Mouse (Mus musculus): ENCODE measurements around the gene Ing2. TPM values are rescaled to one million over a fixed set of nuclear protein-coding genes. Genes with fewer than 3 reads are reported as not detected.

Ing2 gene
- polyA plus RNA-seq, 1 experiment = 9.0 TPM

DNA sequence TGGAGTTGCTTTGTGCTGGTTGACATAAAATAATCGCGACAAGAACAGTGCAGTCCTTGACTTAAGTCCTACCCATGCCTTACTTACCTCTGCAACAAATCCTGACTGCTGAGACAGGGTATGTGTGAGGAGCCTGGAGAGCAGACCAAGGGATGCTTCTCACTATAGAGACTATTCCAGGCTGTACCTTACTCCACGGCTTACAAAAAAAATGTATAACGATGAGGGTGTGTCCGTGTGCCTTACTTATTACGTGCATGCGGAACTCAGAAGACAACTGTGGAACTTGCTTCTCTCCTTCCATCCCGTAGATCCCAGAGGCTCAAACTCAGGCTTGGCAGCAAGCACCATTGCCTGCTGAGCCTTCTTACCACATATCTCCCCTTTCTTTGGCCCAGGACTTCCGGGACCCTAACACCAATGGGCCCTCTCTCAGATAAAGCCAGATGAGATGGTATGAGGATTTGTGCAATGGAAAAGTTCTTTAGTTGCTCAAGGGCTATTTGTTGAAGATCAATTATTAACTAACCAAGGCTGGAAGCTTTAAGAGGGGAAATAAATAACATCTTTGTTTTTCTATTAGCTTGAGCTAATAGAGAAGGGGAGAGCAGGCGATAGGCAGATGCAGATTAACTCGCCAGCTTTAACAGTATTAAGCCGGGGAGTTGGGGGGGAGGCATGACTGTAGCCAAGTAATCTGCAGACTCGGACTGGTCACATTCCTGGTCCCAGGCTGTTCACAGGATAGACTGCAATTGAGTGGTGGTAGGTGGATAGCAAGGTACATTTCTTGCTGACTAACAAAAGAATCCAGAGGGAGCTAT is 23.2 kb downstream of the Ing2 start:
- no peak for TF ChIP-seq GATA1 (IDR thresholded peaks at IDR 0.05; ENCODE audit: low read length)

DNA sequence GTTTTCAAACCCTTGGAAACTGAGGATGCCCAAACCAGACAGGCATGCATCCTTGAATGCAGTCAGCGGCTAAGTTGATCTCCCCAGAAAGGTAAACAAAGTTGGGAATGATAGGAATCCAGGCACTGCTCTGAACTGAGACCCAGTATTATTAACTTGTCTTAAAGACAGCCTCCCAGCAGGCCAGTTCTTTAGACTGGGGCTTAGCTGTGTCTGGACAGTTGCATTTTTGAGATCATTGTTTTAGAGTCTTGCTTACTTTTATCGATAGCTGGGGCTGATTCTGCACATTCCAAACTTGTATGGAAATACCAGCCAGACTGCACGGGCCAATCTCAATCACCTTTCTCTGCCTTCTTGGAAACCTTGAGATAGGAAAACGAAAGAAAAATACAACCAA is 24.5 kb downstream of the Ing2 start:
- no peak for TF ChIP-seq GATA1 (IDR thresholded peaks at IDR 0.05; ENCODE audit: low read length)

DNA sequence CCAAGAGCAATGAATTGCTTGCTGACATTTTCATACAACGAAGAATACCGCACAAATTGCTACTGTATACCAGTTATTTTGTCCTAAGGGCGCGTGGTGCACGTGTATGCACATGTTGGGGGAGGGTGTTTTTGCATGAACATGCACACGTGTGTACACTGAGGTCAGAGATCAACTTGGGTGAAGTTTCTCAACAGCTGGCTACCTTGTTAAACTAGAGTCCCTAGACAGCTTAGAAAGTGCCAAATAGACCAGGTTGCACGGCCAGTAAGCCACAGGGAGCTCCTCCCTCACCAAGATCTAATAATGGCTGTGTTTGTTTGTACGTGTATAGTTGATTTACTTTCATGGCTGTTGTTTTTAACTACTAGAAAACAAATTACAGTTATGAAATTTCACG is 25.8 kb downstream of the Ing2 start:
- TF ChIP-seq GATA1 (IDR thresholded peaks at IDR 0.05; ENCODE audit: low read length) = no peak

GRCm38 (mm10) chr8:47642514-47643064 is 32.8 kb downstream of the Ing2 start:
- no peak for TF ChIP-seq GATA1 (IDR thresholded peaks at IDR 0.05; ENCODE audit: low read length)

- no peak for TF ChIP-seq GATA1 (IDR thresholded peaks at IDR 0.05; ENCODE audit: low read length)
Measured at GRCm38 (mm10) chr8:47637152-47637551, 38.2 kb downstream of the Ing2 start.

DNA sequence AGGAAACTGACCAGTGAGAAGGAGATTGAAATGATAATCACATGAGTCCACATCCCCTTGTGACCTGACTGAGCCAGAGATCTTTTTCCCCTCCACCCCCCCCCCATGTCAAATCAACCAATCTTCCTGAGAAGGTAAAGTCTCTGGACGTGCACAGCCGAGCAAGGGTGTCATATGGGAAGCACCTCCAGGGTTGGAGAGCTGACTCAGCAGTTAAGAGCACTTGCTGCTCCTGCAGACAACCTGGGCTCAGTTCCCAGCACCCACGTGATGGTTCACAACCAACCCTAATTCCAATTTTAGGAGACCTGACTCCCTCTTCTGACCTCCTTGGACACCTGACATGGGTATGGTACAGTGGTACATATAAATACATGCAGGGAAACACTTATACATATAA is 39.3 kb downstream of the Ing2 start:
- no peak for TF ChIP-seq GATA1 (IDR thresholded peaks at IDR 0.05; ENCODE audit: low read length)

GRCm38 (mm10) chr8:47634791-47635341 is 40.5 kb downstream of the Ing2 start:
- no peak for TF ChIP-seq GATA1 (IDR thresholded peaks at IDR 0.05; ENCODE audit: low read length)

DNA sequence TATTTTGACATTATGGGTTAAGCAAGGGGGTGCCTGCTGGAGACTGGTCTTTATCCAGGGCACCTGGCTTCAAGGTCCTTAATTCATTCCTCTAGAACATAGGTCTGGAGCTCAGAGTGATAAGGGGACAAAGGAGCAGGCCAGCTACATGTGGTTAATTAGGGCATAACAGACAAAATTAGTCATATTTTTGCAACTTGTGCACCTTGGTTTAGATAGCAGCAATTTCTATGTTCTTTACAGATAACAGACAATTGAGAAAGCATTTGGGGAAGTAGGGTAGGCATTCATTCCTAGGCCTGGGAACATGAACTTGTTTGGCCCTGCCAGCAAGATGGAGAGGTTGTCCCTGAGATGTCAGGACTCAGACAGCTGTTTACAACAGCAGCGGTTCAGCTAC is 54.2 kb downstream of the Ing2 start:
- TF ChIP-seq GATA1 (IDR thresholded peaks at IDR 0.05; ENCODE audit: low read length) = no peak

Other genes with a start within 250 kb of the Ing2 start
- gene Stox2, start 229.2 kb downstream of the Ing2 start, polyA plus RNA-seq (2012) = not detected in 2 replicates
- 8.9 TPM in 2 replicates for gene Trappc11, start 142.1 kb downstream of the Ing2 start, polyA plus RNA-seq (2012)
- gene Rwdd4a, start 141.9 kb downstream of the Ing2 start, polyA plus RNA-seq (2012) = 11.1 and 18.2 TPM in 2 replicates
- 8.4 and 10.2 TPM in 2 replicates for gene Cdkn2aip, start 38.4 kb upstream of the Ing2 start, polyA plus RNA-seq (2012)
- not detected in 2 replicates for gene Cldn24, start 146.6 kb upstream of the Ing2 start, polyA plus RNA-seq (2012)
- not detected in 2 replicates for gene Cldn22, start 148.9 kb upstream of the Ing2 start, polyA plus RNA-seq (2012)

All from G1E-ER4 (cell line).